Mouse (Mus musculus): Measurements from ENCODE around the gene Mkln1. TPM values are rescaled to one million over a fixed set of nuclear protein-coding genes. Genes with fewer than 3 reads are reported as not detected.
A peak's percentile ranks its signal among the peaks of the same experiment; 100 is the strongest.
"Not testable (repeated sequence)": the region's sequence is repeated elsewhere in the genome, so short reads cannot be mapped to it uniquely, and the experiment has no call there.

Mkln1 gene
- total RNA-seq, 2 experiments from 2014 or later, result 119 to 127 TPM

DNA sequence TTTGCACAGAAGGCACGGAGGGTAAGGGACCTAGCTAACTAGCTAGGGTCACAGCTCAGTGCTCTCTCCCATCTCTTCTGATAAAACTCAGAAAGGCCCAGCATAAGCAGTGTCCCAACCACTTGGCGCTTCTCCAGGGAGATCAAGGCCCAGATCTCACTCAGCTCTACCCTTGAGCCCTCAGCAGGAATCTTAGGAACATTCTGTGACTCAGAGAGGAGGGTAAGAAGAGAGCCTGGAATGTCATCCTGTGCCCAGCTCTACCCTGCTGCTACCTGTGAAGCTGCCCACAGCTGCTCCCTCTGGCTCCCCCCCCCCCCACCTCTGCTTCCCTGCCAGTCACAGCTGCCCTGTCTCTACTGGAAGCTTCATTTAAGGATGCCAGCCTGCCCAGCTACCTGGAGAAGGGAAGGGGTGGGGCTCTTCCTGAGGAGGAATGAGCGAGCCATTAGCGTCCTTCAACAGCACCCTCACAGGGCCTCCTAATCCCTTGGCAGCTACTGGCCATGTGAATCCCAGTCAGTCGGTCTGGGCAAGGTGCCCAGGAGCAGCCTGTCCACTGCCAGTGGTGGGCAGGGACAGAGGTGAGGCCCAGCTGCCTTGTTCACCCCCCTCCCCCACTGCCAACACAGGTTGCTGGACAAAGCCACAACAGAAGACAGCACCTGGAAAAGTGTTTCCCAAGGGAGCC is 151.0 kb downstream of the Mkln1 start:
- DNase-seq (ENCODE audit: low spot score in 2 of 2), result peak in 1 of 2 experiments; percentile 43

DNA sequence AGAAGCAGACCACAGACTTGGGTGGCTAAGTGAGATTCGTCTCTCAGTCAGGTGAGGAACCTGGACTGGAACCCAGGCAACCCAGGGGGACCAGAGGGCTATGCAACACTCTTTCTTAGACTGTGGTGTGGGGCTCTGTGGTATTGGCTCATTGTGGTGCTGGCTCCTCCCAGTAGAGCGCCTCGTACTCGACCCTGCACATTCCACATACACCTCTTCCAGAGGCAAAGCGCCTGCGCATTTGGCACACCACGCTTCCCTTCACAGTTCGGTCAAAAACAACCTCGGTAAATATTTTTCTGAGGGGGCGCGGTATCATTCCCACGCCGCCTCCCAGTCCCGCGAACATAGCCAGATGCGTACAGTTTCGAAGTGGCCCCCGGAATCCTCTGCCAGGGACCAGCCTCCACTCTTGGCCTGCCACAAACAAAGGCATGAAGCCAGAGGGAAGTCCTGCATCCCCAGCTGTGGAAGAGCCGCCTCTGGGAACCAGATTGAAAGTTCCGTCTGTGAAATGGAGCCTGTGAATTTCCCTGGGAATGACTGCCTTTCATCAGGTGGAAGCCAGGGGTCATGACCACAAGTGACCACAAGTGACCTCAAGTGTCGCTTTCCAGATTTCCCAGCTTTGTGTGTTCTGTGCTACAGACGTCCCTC is 152.5 kb downstream of the Mkln1 start:
- DNase-seq (ENCODE audit: low spot score in 2 of 2), result no peak

DNA sequence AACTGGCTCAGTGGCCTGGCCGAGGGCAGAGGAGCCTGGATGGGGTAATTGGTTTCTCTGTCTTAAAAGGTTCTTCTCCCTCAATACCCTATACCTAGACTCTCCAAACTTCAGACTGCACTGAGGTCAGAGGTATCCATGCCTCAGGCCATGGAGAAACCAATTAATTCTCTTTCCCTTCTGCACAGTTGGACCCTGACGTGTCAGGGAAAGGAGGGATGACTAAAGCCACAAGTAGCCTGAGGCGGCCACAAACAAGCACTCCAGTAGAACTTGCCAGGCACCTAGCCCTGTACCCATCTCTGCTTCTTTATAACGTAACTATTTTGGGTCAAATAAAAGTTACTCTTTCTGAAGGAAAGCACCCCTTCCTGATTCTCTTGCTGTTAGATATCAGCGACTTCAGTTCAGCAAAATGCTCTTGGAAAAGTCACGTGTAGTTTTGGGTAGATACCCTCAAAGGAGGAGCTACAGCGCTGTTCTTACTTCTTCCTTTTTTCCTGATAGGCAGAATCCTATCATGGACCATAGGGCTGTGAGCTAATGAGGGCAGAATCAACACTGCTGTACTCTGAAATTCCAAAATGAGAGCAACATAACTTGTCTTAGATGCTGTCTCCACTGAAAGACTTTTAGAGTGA is 158.0 kb downstream of the Mkln1 start:
- DNase-seq (ENCODE audit: low spot score in 2 of 2), result no peak

DNA sequence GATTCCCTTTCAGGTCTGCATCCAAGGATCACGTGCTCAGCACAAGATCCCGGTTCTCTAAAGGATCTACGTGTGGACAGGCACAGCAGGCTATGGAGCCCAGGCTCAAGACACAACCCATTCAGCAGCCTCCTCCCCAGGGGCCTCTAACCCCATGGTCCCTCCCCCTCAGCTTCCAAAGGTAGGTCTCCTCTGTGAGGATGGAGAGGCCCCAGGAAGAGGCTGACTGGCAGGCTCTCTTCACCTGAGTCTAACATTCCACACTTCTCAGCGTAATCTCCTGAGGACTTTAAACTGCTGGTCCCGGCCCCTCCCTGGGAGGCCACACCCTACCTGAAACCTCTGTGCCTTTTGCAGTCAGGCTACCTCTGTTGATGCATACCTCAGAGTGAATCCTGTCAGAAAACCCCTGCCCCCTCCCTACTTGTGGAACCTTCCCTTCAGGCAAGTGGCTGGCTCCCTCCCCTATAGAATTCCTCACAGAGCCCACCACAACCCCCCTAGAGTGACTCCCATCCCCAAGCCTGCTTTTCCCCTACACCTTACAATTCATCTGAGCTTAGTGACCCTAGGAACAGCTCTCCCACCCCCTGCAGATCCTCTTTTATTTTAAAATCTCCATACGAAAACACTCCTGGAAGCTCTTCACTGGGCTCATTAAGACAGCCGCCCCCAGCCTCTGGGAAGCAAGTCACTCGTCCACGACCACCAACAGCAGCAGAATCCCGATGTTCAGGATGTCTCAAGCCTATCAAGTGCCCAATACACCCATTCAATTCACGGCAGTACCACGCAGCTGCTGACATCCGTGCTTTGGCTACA is 161.8 kb downstream of the Mkln1 start:
- no peak for DNase-seq (ENCODE audit: low spot score in 2 of 2)

DNA sequence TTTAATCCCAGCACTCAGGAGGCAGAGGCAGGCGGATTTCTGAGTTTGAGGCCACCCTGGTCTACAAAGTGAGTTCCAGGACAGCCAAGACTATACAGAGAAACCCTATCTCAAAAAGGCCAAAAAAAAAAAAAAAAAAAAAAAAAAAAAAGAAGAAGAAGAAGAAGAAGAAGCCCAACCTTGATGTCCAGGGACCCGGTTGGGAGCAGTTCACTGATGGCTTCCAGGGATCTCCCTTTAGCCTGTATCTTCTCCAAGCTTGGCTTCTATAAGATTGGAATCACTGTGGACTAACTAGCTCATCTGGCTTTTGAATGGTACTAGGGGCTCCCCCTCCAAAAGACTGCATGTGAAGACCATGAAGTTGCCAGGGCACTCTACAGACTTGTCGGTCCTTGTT is 163.4 kb downstream of the Mkln1 start:
- DNase-seq (ENCODE audit: low spot score in 2 of 2), result not testable (repeated sequence)

- DNase-seq (ENCODE audit: low spot score in 2 of 2), result no peak
Measured at GRCm38 (mm10) chr6:31562371-31563080, 164.0 kb downstream of the Mkln1 start.

- DNase-seq (ENCODE audit: low spot score in 2 of 2), result peak; percentile 63 to 74
Measured at GRCm38 (mm10) chr6:31563235-31564181, 165.0 kb downstream of the Mkln1 start, which contains the start of gene Podxl. TSS of gene Podxl (minus strand) at chr6:31563981.

DNA sequence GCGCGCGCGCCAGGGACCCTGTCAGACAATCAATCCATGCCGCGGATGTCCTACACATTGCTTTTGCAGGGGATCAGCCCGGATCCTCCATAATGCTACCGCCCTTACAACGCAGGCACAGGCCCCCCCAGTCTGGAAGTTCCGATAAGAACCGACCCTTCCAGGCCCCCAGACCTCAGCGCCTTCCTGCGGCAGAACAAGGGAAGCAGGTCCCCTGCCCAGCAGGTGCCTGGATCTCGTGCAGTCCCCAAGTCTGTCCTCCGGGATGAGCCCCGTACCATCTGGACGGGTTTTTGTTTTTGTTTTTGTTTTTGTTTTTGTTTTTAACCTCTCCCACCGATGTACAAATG is 165.6 kb downstream of the Mkln1 start:
- DNase-seq (ENCODE audit: low spot score in 2 of 2), result no peak

DNA sequence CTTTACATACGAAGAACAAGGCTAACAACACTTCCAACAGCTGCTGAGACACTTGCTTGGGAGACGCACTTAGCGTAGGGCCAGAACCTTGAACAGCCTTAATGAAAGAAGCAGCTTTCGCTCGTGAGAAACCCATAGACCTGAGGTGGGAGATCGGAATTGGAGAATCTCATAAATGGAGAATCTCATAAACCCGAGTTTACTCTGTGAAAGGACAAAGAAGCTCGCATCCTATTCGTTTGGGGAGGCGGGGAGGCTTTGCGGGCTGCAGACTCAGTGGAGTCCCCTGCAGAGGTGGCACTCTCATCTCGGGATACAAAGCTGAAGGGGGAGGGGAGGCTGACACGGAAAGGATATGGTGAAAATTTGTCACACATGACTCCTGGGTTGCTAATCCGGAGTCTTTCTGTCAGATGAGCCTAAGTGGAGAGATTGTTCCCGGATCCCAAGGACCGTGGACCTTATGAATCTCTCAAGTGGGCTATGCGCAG is 166.4 kb downstream of the Mkln1 start:
- no peak for DNase-seq (ENCODE audit: low spot score in 2 of 2)

Other genes starting within 250 kb of the Mkln1 start
- gene Podxl, start 165.2 kb downstream of the Mkln1 start, total RNA-seq (2021), result 10 to 100 TPM; 19.2 to 21.1 TPM